Mouse (Mus musculus): Measurements from ENCODE around the gene Ank. TPM values are rescaled to one million over a fixed set of nuclear protein-coding genes. Genes with fewer than 3 reads are reported as not detected.

Ank gene
- polyA plus RNA-seq, 1 experiment from 2014 or later, result 9.2 TPM

- WGBS, result 64% methylated on average over 5 of the region's 5 CpGs
- ATAC-seq (ENCODE audit: insufficient read depth) (no peak), DNase-seq (no peak)
Measured at GRCm38 (mm10) chr15:27435409-27435808, 31.1 kb upstream of the Ank start.

GRCm38 (mm10) chr15:27436194-27436593, 30.3 kb upstream of the Ank start:
- Histone ChIP-seq H3K27ac (ENCODE audit: low read depth) (no peak overlapping the region), H3K9ac (no peak overlapping the region), H3K9me3 (ENCODE audit: low read depth, low read length) (no peaks in the 10 kb centered on the region), H3K4me1 (ENCODE audit: insufficient read depth) (no peaks in the 10 kb centered on the region), H3K27me3 (ENCODE audit: insufficient read depth, low read length) (no peaks in the 10 kb centered on the region), H3K36me3 (ENCODE audit: insufficient read depth) (no peaks in the 10 kb centered on the region), H3K4me3 (ENCODE audit: low read depth, low read length) (no peak overlapping the region), H3K4me2 (no peak overlapping the region)
- ATAC-seq (ENCODE audit: insufficient read depth) (no peak), DNase-seq (no peak)
- no peak for TF ChIP-seq CTCF (IDR thresholded peaks at IDR 0.05; ENCODE audit: low read depth)
- WGBS, result 68% methylated on average over 4 of the region's 4 CpGs

More at GRCm38 (mm10) chr15:27435409-27435808, 31.1 kb upstream of the Ank start:
- Histone ChIP-seq H3K9me3 (ENCODE audit: low read depth, low read length) (no peaks in the 10 kb centered on the region), H3K27ac (ENCODE audit: low read depth) (no peak overlapping the region), H3K9ac (no peak overlapping the region), H3K27me3 (ENCODE audit: insufficient read depth, low read length) (no peaks in the 10 kb centered on the region), H3K36me3 (ENCODE audit: insufficient read depth) (no peaks in the 10 kb centered on the region), H3K4me1 (ENCODE audit: insufficient read depth) (no peaks in the 10 kb centered on the region), H3K4me3 (ENCODE audit: low read depth, low read length) (no peak overlapping the region), H3K4me2 (no peak overlapping the region)
- TF ChIP-seq CTCF (IDR thresholded peaks at IDR 0.05; ENCODE audit: low read depth), result no peak

GRCm38 (mm10) chr15:27441053-27441452, 25.4 kb upstream of the Ank start:
- no peak for TF ChIP-seq CTCF (IDR thresholded peaks at IDR 0.05; ENCODE audit: low read depth)
- Histone ChIP-seq H3K27ac (ENCODE audit: low read depth) (no peak overlapping the region), H3K9me3 (ENCODE audit: low read depth, low read length) (no peaks in the 10 kb centered on the region), H3K9ac (no peak overlapping the region), H3K4me2 (no peak overlapping the region), H3K4me1 (ENCODE audit: insufficient read depth) (no peaks in the 10 kb centered on the region), H3K27me3 (ENCODE audit: insufficient read depth, low read length) (no peaks in the 10 kb centered on the region), H3K4me3 (ENCODE audit: low read depth, low read length) (no peak overlapping the region), H3K36me3 (ENCODE audit: insufficient read depth) (no peaks in the 10 kb centered on the region)
- 90% methylated on average over 6 of the region's 7 CpGs for WGBS
- DNase-seq (no peak), ATAC-seq (ENCODE audit: insufficient read depth) (no peak)

- WGBS, result 59% methylated on average over 4 of the region's 4 CpGs
- H3K9me3 ChIP-seq (ENCODE audit: low read depth, low read length), result no peaks in the 10 kb centered on the region
- no peak for ATAC-seq (ENCODE audit: insufficient read depth)
- no peak overlapping the region for H3K4me3 ChIP-seq (ENCODE audit: low read depth, low read length)
- H3K4me2 ChIP-seq, result no peak overlapping the region
- TF ChIP-seq CTCF (IDR thresholded peaks at IDR 0.05; ENCODE audit: low read depth), result no peak
- no peaks in the 10 kb centered on the region for H3K4me1 ChIP-seq (ENCODE audit: insufficient read depth)
- H3K27me3 ChIP-seq (ENCODE audit: insufficient read depth, low read length), result no peaks in the 10 kb centered on the region
- no peaks in the 10 kb centered on the region for H3K36me3 ChIP-seq (ENCODE audit: insufficient read depth)
- no peak overlapping the region for H3K9ac ChIP-seq
- H3K27ac ChIP-seq (ENCODE audit: low read depth), result no peak overlapping the region
- DNase-seq, result no peak
Measured at GRCm38 (mm10) chr15:27441529-27441928, 24.9 kb upstream of the Ank start.

- H3K27ac ChIP-seq (ENCODE audit: low read depth), result no peak overlapping the region
- no peak for ATAC-seq (ENCODE audit: insufficient read depth)
- H3K9ac ChIP-seq, result no peak overlapping the region
- no peaks in the 10 kb centered on the region for H3K9me3 ChIP-seq (ENCODE audit: low read depth, low read length)
- no peaks in the 10 kb centered on the region for H3K4me1 ChIP-seq (ENCODE audit: insufficient read depth)
- no peak for DNase-seq
- 51% methylated on average over 5 of the region's 5 CpGs for WGBS
- H3K27me3 ChIP-seq (ENCODE audit: insufficient read depth, low read length), result no peaks in the 10 kb centered on the region
- H3K4me2 ChIP-seq, result no peak overlapping the region
- TF ChIP-seq CTCF (IDR thresholded peaks at IDR 0.05; ENCODE audit: low read depth), result no peak
- no peaks in the 10 kb centered on the region for H3K36me3 ChIP-seq (ENCODE audit: insufficient read depth)
- no peak overlapping the region for H3K4me3 ChIP-seq (ENCODE audit: low read depth, low read length)
Measured at GRCm38 (mm10) chr15:27441951-27442350, 24.5 kb upstream of the Ank start.

- no peak for DNase-seq
- Histone ChIP-seq H3K4me1 (ENCODE audit: insufficient read depth) (no peaks in the 10 kb centered on the region), H3K27me3 (ENCODE audit: insufficient read depth, low read length) (no peaks in the 10 kb centered on the region), H3K9ac (no peak overlapping the region), H3K36me3 (ENCODE audit: insufficient read depth) (no peaks in the 10 kb centered on the region), H3K4me3 (ENCODE audit: low read depth, low read length) (no peak overlapping the region), H3K27ac (ENCODE audit: low read depth) (no peak overlapping the region), H3K9me3 (ENCODE audit: low read depth, low read length) (no peaks in the 10 kb centered on the region), H3K4me2 (no peak overlapping the region)
- no peak for ATAC-seq (ENCODE audit: insufficient read depth)
- WGBS, result 69% methylated on average over 9 of the region's 9 CpGs
- TF ChIP-seq CTCF (IDR thresholded peaks at IDR 0.05; ENCODE audit: low read depth), result no peak
Measured at GRCm38 (mm10) chr15:27444772-27445347, 21.6 kb upstream of the Ank start.

GRCm38 (mm10) chr15:27450689-27451088, 15.8 kb upstream of the Ank start:
- WGBS, result 66% methylated on average over 5 of the region's 5 CpGs
- Histone ChIP-seq H3K9ac (no peak overlapping the region), H3K27ac (ENCODE audit: low read depth) (no peak overlapping the region), H3K4me3 (ENCODE audit: low read depth, low read length) (no peak overlapping the region), H3K36me3 (ENCODE audit: insufficient read depth) (no peaks in the 10 kb centered on the region), H3K9me3 (ENCODE audit: low read depth, low read length) (no peaks in the 10 kb centered on the region), H3K4me2 (no peak overlapping the region), H3K4me1 (ENCODE audit: insufficient read depth) (no peaks in the 10 kb centered on the region), H3K27me3 (ENCODE audit: insufficient read depth, low read length) (no peaks in the 10 kb centered on the region)
- no peak for TF ChIP-seq CTCF (IDR thresholded peaks at IDR 0.05; ENCODE audit: low read depth)
- DNase-seq, result no peak
- no peak for ATAC-seq (ENCODE audit: insufficient read depth)

- WGBS, result 76% methylated on average over 3 of the region's 3 CpGs
- Histone ChIP-seq H3K4me3 (ENCODE audit: low read depth, low read length) (no peak overlapping the region), H3K9me3 (ENCODE audit: low read depth, low read length) (no peaks in the 10 kb centered on the region), H3K9ac (no peak overlapping the region), H3K27ac (ENCODE audit: low read depth) (no peak overlapping the region), H3K4me1 (ENCODE audit: insufficient read depth) (no peaks in the 10 kb centered on the region), H3K36me3 (ENCODE audit: insufficient read depth) (no peaks in the 10 kb centered on the region), H3K27me3 (ENCODE audit: insufficient read depth, low read length) (no peaks in the 10 kb centered on the region), H3K4me2 (no peak overlapping the region)
- ATAC-seq (ENCODE audit: insufficient read depth) (no peak), DNase-seq (no peak)
- no peak for TF ChIP-seq CTCF (IDR thresholded peaks at IDR 0.05; ENCODE audit: low read depth)
Measured at GRCm38 (mm10) chr15:27451760-27452159, 14.7 kb upstream of the Ank start.
